Mouse (Mus musculus): ENCODE results near the gene Nthl1. TPM values are rescaled to one million over a fixed set of nuclear protein-coding genes. Genes with fewer than 3 reads are reported as not detected.
A peak's percentile ranks its signal among the peaks of the same experiment; 100 is the strongest.

Nthl1 gene
- polyA plus RNA-seq, 1 experiment from 2014 or later, result 17.0 TPM

GRCm38 (mm10) chr17:24610711-24611110 lies 21.8 kb upstream of the Nthl1 start:
- Histone ChIP-seq H3K9ac (ENCODE audit: low read depth, low read length) (no peak overlapping the region), H3K4me1 (ENCODE audit: control insufficient read depth, insufficient read depth, low read length) (no peaks in the 10 kb centered on the region), H3K27me3 (ENCODE audit: control insufficient read depth, insufficient read depth, low read length) (no peaks in the 10 kb centered on the region), H3K9me3 (ENCODE audit: control insufficient read depth, low read length) (no peaks in the 10 kb centered on the region), H3K4me2 (replicated peaks; ENCODE audit: low read depth, low read length) (no peak overlapping the region), H3K27ac (ENCODE audit: low read depth, low read length) (no peak overlapping the region), H3K4me3 (ENCODE audit: low read length) (no peak overlapping the region), H3K36me3 (ENCODE audit: control insufficient read depth, insufficient read depth, low read length) (peaks cover 70% of the 10 kb centered on the region)
- 88% methylated on average over 2 of the region's 2 CpGs for WGBS
- no peak for ATAC-seq (ENCODE audit: low FRiP score, low TSS enrichment)

- no peaks in the 10 kb centered on the region for H3K9me3 ChIP-seq (ENCODE audit: control insufficient read depth, low read length)
- H3K27me3 ChIP-seq (ENCODE audit: control insufficient read depth, insufficient read depth, low read length), result no peaks in the 10 kb centered on the region
- peaks cover 94% of the 10 kb centered on the region for H3K36me3 ChIP-seq (ENCODE audit: control insufficient read depth, insufficient read depth, low read length)
- no peak overlapping the region for H3K4me2 ChIP-seq (replicated peaks; ENCODE audit: low read depth, low read length)
- no peak overlapping the region for H3K4me3 ChIP-seq (ENCODE audit: low read length)
- no peak overlapping the region for H3K27ac ChIP-seq (ENCODE audit: low read depth, low read length)
- WGBS, result 85% methylated on average over 14 of the region's 14 CpGs
- ATAC-seq (ENCODE audit: low FRiP score, low TSS enrichment), result no peak
- H3K9ac ChIP-seq (ENCODE audit: low read depth, low read length), result no peak overlapping the region
- no peaks in the 10 kb centered on the region for H3K4me1 ChIP-seq (ENCODE audit: control insufficient read depth, insufficient read depth, low read length)
These were observed 14.8 kb upstream of the Nthl1 start for GRCm38 (mm10) chr17:24617561-24618194.

DNA sequence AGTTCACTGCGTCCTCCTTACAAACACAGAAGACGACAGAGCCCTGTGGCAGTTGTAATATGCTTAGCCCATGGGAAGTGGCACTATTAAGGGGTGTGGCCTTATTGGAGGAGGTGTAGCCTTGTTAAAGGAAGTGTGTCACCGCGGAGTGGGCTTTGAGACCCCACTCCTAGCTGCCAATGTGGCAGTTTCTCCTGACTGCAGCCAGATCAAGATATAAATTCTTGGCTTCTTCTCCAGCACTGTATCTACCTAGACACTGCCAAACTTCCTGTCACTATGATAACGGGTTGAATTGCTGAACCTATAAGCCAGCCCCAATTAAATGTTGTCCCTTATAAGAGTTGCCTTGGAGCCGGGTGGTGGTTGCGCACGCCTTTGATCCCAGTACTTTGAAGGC lies 7.0 kb upstream of the Nthl1 start:
- H3K9ac ChIP-seq (ENCODE audit: low read depth, low read length), result no peak overlapping the region
- H3K4me2 ChIP-seq (replicated peaks; ENCODE audit: low read depth, low read length), result no peak overlapping the region
- 94% methylated on average over 8 of the region's 8 CpGs for WGBS
- H3K4me1 ChIP-seq (ENCODE audit: control insufficient read depth, insufficient read depth, low read length), result no peaks in the 10 kb centered on the region
- no peak overlapping the region for H3K27ac ChIP-seq (ENCODE audit: low read depth, low read length)
- H3K36me3 ChIP-seq (ENCODE audit: control insufficient read depth, insufficient read depth, low read length), result peaks cover 91% of the 10 kb centered on the region
- no peak overlapping the region for H3K4me3 ChIP-seq (ENCODE audit: low read length)
- H3K27me3 ChIP-seq (ENCODE audit: control insufficient read depth, insufficient read depth, low read length), result no peaks in the 10 kb centered on the region
- ATAC-seq (ENCODE audit: low FRiP score, low TSS enrichment), result no peak
- H3K9me3 ChIP-seq (ENCODE audit: control insufficient read depth, low read length), result no peaks in the 10 kb centered on the region

- peaks cover 13% of the 10 kb centered on the region for H3K4me1 ChIP-seq (ENCODE audit: control insufficient read depth, insufficient read depth, low read length)
- H3K4me2 ChIP-seq (replicated peaks; ENCODE audit: low read depth, low read length), result no peak overlapping the region
- peaks cover 64% of the 10 kb centered on the region for H3K36me3 ChIP-seq (ENCODE audit: control insufficient read depth, insufficient read depth, low read length)
- WGBS, result 48% methylated on average over 5 of the region's 5 CpGs
- H3K4me3 ChIP-seq (ENCODE audit: low read length), result no peak overlapping the region
- no peak overlapping the region for H3K27ac ChIP-seq (ENCODE audit: low read depth, low read length)
- no peak overlapping the region for H3K9ac ChIP-seq (ENCODE audit: low read depth, low read length)
- no peaks in the 10 kb centered on the region for H3K9me3 ChIP-seq (ENCODE audit: control insufficient read depth, low read length)
- no peak for ATAC-seq (ENCODE audit: low FRiP score, low TSS enrichment)
- no peaks in the 10 kb centered on the region for H3K27me3 ChIP-seq (ENCODE audit: control insufficient read depth, insufficient read depth, low read length)
These were observed 3.8 kb upstream of the Nthl1 start for GRCm38 (mm10) chr17:24628646-24629045.

DNA sequence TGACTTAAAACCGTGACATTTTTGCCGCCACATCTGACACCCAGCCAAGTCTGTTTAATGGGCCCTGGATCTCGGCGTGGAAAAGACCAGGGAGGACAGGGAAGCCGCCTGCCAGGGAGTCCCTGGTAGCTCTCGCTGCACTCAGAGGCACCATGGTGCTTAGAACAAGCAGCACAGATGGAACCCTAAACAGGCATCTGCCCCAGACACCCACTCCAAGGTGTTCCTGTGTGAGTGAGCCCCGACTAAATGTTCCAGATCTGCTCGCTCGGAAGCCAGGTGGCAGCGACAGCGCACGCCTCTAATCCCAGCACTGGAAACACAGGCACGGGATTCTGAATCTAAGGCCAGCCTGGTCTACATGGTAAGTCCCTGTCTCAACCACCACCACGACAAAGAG lies 2.4 kb upstream of the Nthl1 start:
- no peaks in the 10 kb centered on the region for H3K27me3 ChIP-seq (ENCODE audit: control insufficient read depth, insufficient read depth, low read length)
- peaks cover 13% of the 10 kb centered on the region for H3K4me1 ChIP-seq (ENCODE audit: control insufficient read depth, insufficient read depth, low read length)
- no peak overlapping the region for H3K4me3 ChIP-seq (ENCODE audit: low read length)
- no peak overlapping the region for H3K27ac ChIP-seq (ENCODE audit: low read depth, low read length)
- H3K36me3 ChIP-seq (ENCODE audit: control insufficient read depth, insufficient read depth, low read length), result peaks cover 53% of the 10 kb centered on the region
- no peaks in the 10 kb centered on the region for H3K9me3 ChIP-seq (ENCODE audit: control insufficient read depth, low read length)
- 90% methylated on average over 14 of the region's 14 CpGs for WGBS
- H3K4me2 ChIP-seq (replicated peaks; ENCODE audit: low read depth, low read length), result no peak overlapping the region
- no peak overlapping the region for H3K9ac ChIP-seq (ENCODE audit: low read depth, low read length)
- ATAC-seq (ENCODE audit: low FRiP score, low TSS enrichment), result no peak

- Histone ChIP-seq H3K4me3 (ENCODE audit: low read length) (peak overlapping the region; percentile 58), H3K4me2 (replicated peaks; ENCODE audit: low read depth, low read length) (peak overlapping the region; percentile 50), H3K36me3 (ENCODE audit: control insufficient read depth, insufficient read depth, low read length) (peaks cover 27% of the 10 kb centered on the region), H3K4me1 (ENCODE audit: control insufficient read depth, insufficient read depth, low read length) (peaks cover 13% of the 10 kb centered on the region), H3K27ac (ENCODE audit: low read depth, low read length) (peak overlapping the region; percentile 75), H3K27me3 (ENCODE audit: control insufficient read depth, insufficient read depth, low read length) (no peaks in the 10 kb centered on the region), H3K9ac (ENCODE audit: low read depth, low read length) (peak overlapping the region; percentile 63), H3K9me3 (ENCODE audit: control insufficient read depth, low read length) (no peaks in the 10 kb centered on the region)
- ATAC-seq (ENCODE audit: low FRiP score, low TSS enrichment), result peak; percentile 32; the same call in 1 of the 2 replicates
- 11% methylated on average over 22 of the region's 22 CpGs for WGBS
These were observed 451 bp downstream of the Nthl1 start for GRCm38 (mm10) chr17:24632813-24633449.

GRCm38 (mm10) chr17:24633831-24634230 lies 1.4 kb downstream of the Nthl1 start:
- no peak overlapping the region for H3K9ac ChIP-seq (ENCODE audit: low read depth, low read length)
- H3K36me3 ChIP-seq (ENCODE audit: control insufficient read depth, insufficient read depth, low read length), result peaks cover 24% of the 10 kb centered on the region
- H3K27me3 ChIP-seq (ENCODE audit: control insufficient read depth, insufficient read depth, low read length), result no peaks in the 10 kb centered on the region
- no peaks in the 10 kb centered on the region for H3K9me3 ChIP-seq (ENCODE audit: control insufficient read depth, low read length)
- WGBS, result 96% methylated on average over 11 of the region's 11 CpGs
- no peak overlapping the region for H3K27ac ChIP-seq (ENCODE audit: low read depth, low read length)
- H3K4me3 ChIP-seq (ENCODE audit: low read length), result no peak overlapping the region
- peaks cover 13% of the 10 kb centered on the region for H3K4me1 ChIP-seq (ENCODE audit: control insufficient read depth, insufficient read depth, low read length)
- no peak for ATAC-seq (ENCODE audit: low FRiP score, low TSS enrichment)
- H3K4me2 ChIP-seq (replicated peaks; ENCODE audit: low read depth, low read length), result no peak overlapping the region

- no peak overlapping the region for H3K27ac ChIP-seq (ENCODE audit: low read depth, low read length)
- H3K9me3 ChIP-seq (ENCODE audit: control insufficient read depth, low read length), result no peaks in the 10 kb centered on the region
- peaks cover 24% of the 10 kb centered on the region for H3K4me1 ChIP-seq (ENCODE audit: control insufficient read depth, insufficient read depth, low read length)
- no peak overlapping the region for H3K9ac ChIP-seq (ENCODE audit: low read depth, low read length)
- ATAC-seq (ENCODE audit: low FRiP score, low TSS enrichment), result no peak
- H3K27me3 ChIP-seq (ENCODE audit: control insufficient read depth, insufficient read depth, low read length), result no peaks in the 10 kb centered on the region
- H3K4me3 ChIP-seq (ENCODE audit: low read length), result no peak overlapping the region
- H3K4me2 ChIP-seq (replicated peaks; ENCODE audit: low read depth, low read length), result no peak overlapping the region
- whole genome bisulfite sequencing, result 81% methylated on average over 4 of the region's 4 CpGs
- H3K36me3 ChIP-seq (ENCODE audit: control insufficient read depth, insufficient read depth, low read length), result peaks cover 16% of the 10 kb centered on the region
These were observed 2.5 kb downstream of the Nthl1 start for GRCm38 (mm10) chr17:24635024-24635423.

DNA sequence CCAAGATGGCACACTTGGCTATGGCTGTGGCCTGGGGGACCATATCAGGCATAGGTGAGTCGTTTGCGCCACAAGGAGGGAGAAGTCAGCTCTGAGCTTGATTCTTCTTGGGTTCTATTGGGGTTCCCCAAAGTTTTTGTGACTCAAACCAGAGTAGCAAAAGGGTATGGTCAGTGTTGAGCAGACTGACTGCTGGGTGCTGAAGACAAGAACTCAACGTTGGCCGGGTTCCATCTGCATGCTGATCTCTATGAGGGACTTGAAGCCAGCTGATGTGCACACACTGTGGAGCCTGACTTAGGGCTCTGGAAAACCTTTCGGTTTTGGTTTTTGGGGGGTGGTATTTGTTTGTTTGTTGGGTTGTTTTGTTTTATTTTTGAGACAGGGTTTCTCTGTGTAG lies 3.2 kb downstream of the Nthl1 start:
- H3K4me1 ChIP-seq (ENCODE audit: control insufficient read depth, insufficient read depth, low read length), result peaks cover 27% of the 10 kb centered on the region

More for the DNA sequence above, 3.2 kb downstream of the Nthl1 start:
- Histone ChIP-seq H3K27ac (ENCODE audit: low read depth, low read length) (no peak overlapping the region), H3K9me3 (ENCODE audit: control insufficient read depth, low read length) (no peaks in the 10 kb centered on the region), H3K4me2 (replicated peaks; ENCODE audit: low read depth, low read length) (no peak overlapping the region), H3K27me3 (ENCODE audit: control insufficient read depth, insufficient read depth, low read length) (no peaks in the 10 kb centered on the region), H3K4me3 (ENCODE audit: low read length) (no peak overlapping the region), H3K9ac (ENCODE audit: low read depth, low read length) (no peak overlapping the region), H3K36me3 (ENCODE audit: control insufficient read depth, insufficient read depth, low read length) (peaks cover 15% of the 10 kb centered on the region)
- ATAC-seq (ENCODE audit: low FRiP score, low TSS enrichment), result no peak
- 97% methylated on average over 5 of the region's 5 CpGs for WGBS

Measured in kidney, embryonic 14.5 days (tissue).